Comparison of ENCODE assay signal across 8 mouse cellular contexts in genomic region chr11:68400727-68401219, GRCm38 (mm10). TPM values are rescaled to one million over a fixed set of nuclear protein-coding genes. Genes with fewer than 3 reads are reported as not detected.
DNase-seq lines count a peak whose midpoint lies in the region; ATAC-seq and TF ChIP-seq lines count a peak whose summit lies in the region.

TSS of gene Ntn1 (minus strand) at chr11:68400823.

- H3K27ac ChIP-seq in lung, embryonic 14.5 days (ENCODE audit: low read depth) = no peak within 1 kb of the TSS
- no peak within 1 kb of the TSS for H3K27ac ChIP-seq in embryonic facial prominence, embryonic 15.5 days (replicated peaks)
- H3K27ac ChIP-seq in hindbrain, embryonic 15.5 days (replicated peaks) = 0 out of 2 replicates have a peak within 1 kb of the TSS, but pooled peaks have one; percentile 45
- peak within 1 kb of the TSS; percentile 23; the same call in 1 of the 2 replicates for H3K27ac ChIP-seq in neural tube, embryonic 12.5 days

- no peak for TF ChIP-seq CTCF in lung, embryonic 14.5 days (IDR thresholded peaks at IDR 0.05; ENCODE audit: low read depth)

- intact Hi-C loops in left cerebral cortex, postnatal 36 days (cut with DNase I) = loop anchor here (10.0 kb wide), 2 partner anchors 156 to 426 kb away; no protein-coding TSS in a partner anchor
- intact Hi-C loops in left cerebral cortex, postnatal 14 days (cut with DNase I) = loop anchor here (10.0 kb wide), 1 partner anchor 576 kb away; no protein-coding TSS in a partner anchor

- peaks cover 5% of the 10 kb centered on the region; the same call in 1 of the 2 replicates for H3K4me1 ChIP-seq in lung, embryonic 14.5 days (ENCODE audit: insufficient read depth)
- peaks cover 18% of the 10 kb centered on the region for H3K4me1 ChIP-seq in embryonic facial prominence, embryonic 15.5 days
- peaks cover 20% of the 10 kb centered on the region for H3K4me1 ChIP-seq in hindbrain, embryonic 15.5 days (replicated peaks)
- H3K4me1 ChIP-seq in neural tube, embryonic 12.5 days = peaks cover 24% of the 10 kb centered on the region

- peaks cover 63% of the 10 kb centered on the region for H3K27me3 ChIP-seq in lung, embryonic 14.5 days (ENCODE audit: insufficient read depth, low read length)
- peaks cover 63% of the 10 kb centered on the region for H3K27me3 ChIP-seq in embryonic facial prominence, embryonic 15.5 days
- peaks cover 40% of the 10 kb centered on the region for H3K27me3 ChIP-seq in hindbrain, embryonic 15.5 days
- H3K27me3 ChIP-seq in neural tube, embryonic 12.5 days (replicated peaks) = peaks cover 42% of the 10 kb centered on the region

- no peaks in the 10 kb centered on the region for H3K9me3 ChIP-seq in lung, embryonic 14.5 days (ENCODE audit: low read depth, low read length)
- no peaks in the 10 kb centered on the region for H3K9me3 ChIP-seq in embryonic facial prominence, embryonic 15.5 days (replicated peaks)
- H3K9me3 ChIP-seq in hindbrain, embryonic 15.5 days = no peaks in the 10 kb centered on the region
- H3K9me3 ChIP-seq in neural tube, embryonic 12.5 days = no peaks in the 10 kb centered on the region

- DNase-seq in lung, embryonic 14.5 days = no peak
- DNase-seq in lung, postnatal 25 days (ENCODE audit: low spot score) = no peak
- no peak for DNase-seq in layer of hippocampus, adult 9-10 months (ENCODE audit: low spot score)
- no peak for DNase-seq in left cerebral cortex, postnatal 36 days (ENCODE audit: low spot score in 2 of 2)
- DNase-seq in left cerebral cortex, postnatal 14 days (ENCODE audit: low spot score in 2 of 2) = no peak

- H3K4me3 ChIP-seq in lung, embryonic 14.5 days (ENCODE audit: low read depth, low read length) = peak within 1 kb of the TSS; percentile 49
- peak within 1 kb of the TSS; percentile 45 for H3K4me3 ChIP-seq in embryonic facial prominence, embryonic 15.5 days (replicated peaks)
- H3K4me3 ChIP-seq in hindbrain, embryonic 15.5 days = peak within 1 kb of the TSS; percentile 52
- H3K4me3 ChIP-seq in neural tube, embryonic 12.5 days = peak within 1 kb of the TSS; percentile 47

- H3K36me3 ChIP-seq in lung, embryonic 14.5 days (ENCODE audit: insufficient read depth) = no peaks in the 10 kb centered on the region
- no peaks in the 10 kb centered on the region for H3K36me3 ChIP-seq in embryonic facial prominence, embryonic 15.5 days
- H3K36me3 ChIP-seq in hindbrain, embryonic 15.5 days = no peaks in the 10 kb centered on the region
- H3K36me3 ChIP-seq in neural tube, embryonic 12.5 days = no peaks in the 10 kb centered on the region

- 2% methylated on average over 11 of the region's 11 CpGs for WGBS in lung, embryonic 14.5 days
- 12% methylated on average over 11 of the region's 11 CpGs for WGBS in embryonic facial prominence, embryonic 15.5 days
- 11% methylated on average over 11 of the region's 11 CpGs for WGBS in hindbrain, embryonic 15.5 days
- 5% methylated on average over 11 of the region's 11 CpGs for WGBS in neural tube, embryonic 12.5 days

- H3K4me2 ChIP-seq in lung, embryonic 14.5 days = peak within 1 kb of the TSS; percentile 97
- H3K4me2 ChIP-seq in embryonic facial prominence, embryonic 15.5 days (replicated peaks) = peak within 1 kb of the TSS; percentile 94
- H3K4me2 ChIP-seq in hindbrain, embryonic 15.5 days = peak within 1 kb of the TSS; percentile 98
- H3K4me2 ChIP-seq in neural tube, embryonic 12.5 days (replicated peaks) = peak within 1 kb of the TSS; percentile 91

- peak within 1 kb of the TSS; percentile 46 for H3K9ac ChIP-seq in lung, embryonic 14.5 days
- H3K9ac ChIP-seq in embryonic facial prominence, embryonic 15.5 days = peak within 1 kb of the TSS; percentile 28
- peak within 1 kb of the TSS; percentile 45 for H3K9ac ChIP-seq in hindbrain, embryonic 15.5 days
- H3K9ac ChIP-seq in neural tube, embryonic 12.5 days = peak within 1 kb of the TSS; percentile 64

- ATAC-seq in lung, embryonic 14.5 days (ENCODE audit: insufficient read depth) = no peak
- no peak for ATAC-seq in embryonic facial prominence, embryonic 15.5 days (ENCODE audit: insufficient number of reproducible peaks, low FRiP score, low TSS enrichment, low read depth)
- ATAC-seq in hindbrain, embryonic 15.5 days (ENCODE audit: low FRiP score, low read depth) = no peak
- no peak for ATAC-seq in neural tube, embryonic 12.5 days (ENCODE audit: low FRiP score, low read depth)

RNA-seq across cellular contexts. Expression of gene Ntn1, which starts in this region (rescaled TPM):
- 2.5 and 3.2 TPM in 2 replicates for polyA plus RNA-seq in lung, embryonic 14.5 days (2014; fragmentation: Nextera tagmentation; extraction: Ambion mirVana)
- polyA plus RNA-seq in embryonic facial prominence, embryonic 15.5 days (2015; fragmentation: Nextera tagmentation; extraction: Ambion mirVana) = 12.5 and 15.8 TPM in 2 replicates
- 22.0 and 24.8 TPM in 2 replicates for polyA plus RNA-seq in hindbrain, embryonic 15.5 days (2015; fragmentation: Nextera tagmentation; extraction: Ambion mirVana)
- polyA plus RNA-seq in neural tube, embryonic 12.5 days (2016; fragmentation: Nextera tagmentation; extraction: Ambion mirVana) = 48.0 and 48.2 TPM in 2 replicates
- total RNA-seq in left cerebral cortex, postnatal 36 days (2021) = 1 to 10 TPM; 5.5 to 7.5 TPM
- total RNA-seq in left cerebral cortex, postnatal 14 days (2021) = 10 to 100 TPM in 1 of 2 experiments, 1 to 10 TPM in 1; 8.0 to 11.1 TPM

Comparison
In these comparisons a context has a peak if more than half of its experiments do, and no peak if none do; other contexts are left out.
1. H3K27ac ChIP-seq: peak in hindbrain, embryonic 15.5 days (single experiment) and neural tube, embryonic 12.5 days (single experiment); none in lung, embryonic 14.5 days (single experiment) and embryonic facial prominence, embryonic 15.5 days (single experiment).
2. Peak in every context shown above with its lines, with median percentiles within 50 percentile points of each other: H3K4me2 ChIP-seq, H3K4me3 ChIP-seq and H3K9ac ChIP-seq.